Mouse (Mus musculus): ENCODE data around the gene Golga1. TPM values are rescaled to one million over a fixed set of nuclear protein-coding genes. Genes with fewer than 3 reads are reported as not detected.

Golga1 gene
- polyA plus RNA-seq, 1 experiment from 2014 or later = 36.4 TPM

DNA sequence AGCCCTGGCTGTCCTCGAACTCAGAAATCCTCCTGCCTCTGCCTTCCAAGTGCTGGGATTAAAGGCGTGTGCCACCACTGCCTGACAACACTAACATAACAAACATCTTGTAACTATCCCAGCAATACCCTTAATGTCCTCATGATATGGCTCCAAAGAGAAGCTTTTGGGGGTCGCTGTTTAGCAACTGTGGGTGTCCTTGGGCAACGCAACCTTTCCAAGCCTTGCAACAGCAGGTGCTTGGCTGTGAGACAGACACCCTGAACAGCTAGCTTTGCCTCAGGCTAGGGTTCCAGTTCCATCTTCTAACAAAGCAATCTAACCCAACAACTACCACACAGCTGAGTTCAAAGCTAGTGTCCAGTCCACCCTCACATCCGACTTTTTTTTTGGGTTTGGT is 61.8 kb downstream of the Golga1 start:
- no peak overlapping the region for H3K27ac ChIP-seq (ENCODE audit: low read depth, low read length)
- H3K9me3 ChIP-seq (replicated peaks; ENCODE audit: control insufficient read depth, low read length) = no peaks in the 10 kb centered on the region
- peak overlapping the region; percentile 71 for H3K4me3 ChIP-seq (ENCODE audit: low read depth, low read length)
- H3K9ac ChIP-seq (ENCODE audit: low read length) = peak overlapping the region; percentile 88; the same call in 1 of the 2 replicates
- 73% methylated on average over 5 of the region's 5 CpGs for WGBS
- no peak for DNase-seq (ENCODE audit: low spot score)
- ATAC-seq = no peak
- peaks cover 22% of the 10 kb centered on the region for H3K4me1 ChIP-seq (ENCODE audit: control insufficient read depth, insufficient read depth, low read length)
- no peaks in the 10 kb centered on the region for H3K27me3 ChIP-seq (replicated peaks; ENCODE audit: control insufficient read depth, insufficient read depth, low read length)
- H3K4me2 ChIP-seq (ENCODE audit: low read length) = peak overlapping the region; percentile 94
- H3K36me3 ChIP-seq (ENCODE audit: control insufficient read depth, insufficient read depth, low read length) = peaks cover 46% of the 10 kb centered on the region

DNA sequence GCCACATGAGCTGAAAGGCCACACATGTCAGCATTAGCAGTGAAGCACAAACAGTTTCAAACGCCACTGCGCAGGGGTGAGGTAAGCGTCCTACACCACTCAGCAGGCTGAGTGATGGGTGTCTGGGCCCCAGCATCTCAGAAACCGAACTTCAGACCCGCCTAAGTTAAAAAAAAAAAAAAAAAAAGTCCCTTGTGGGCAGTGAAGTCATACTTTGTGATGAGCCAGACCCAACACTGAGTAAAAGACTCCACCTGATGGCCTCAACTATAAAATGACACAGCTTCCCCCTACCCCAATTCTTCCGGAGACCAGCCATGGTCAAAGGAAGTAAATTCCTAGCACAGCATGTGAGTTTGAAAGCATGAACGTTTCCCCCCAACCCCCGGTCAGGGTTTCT is 62.2 kb downstream of the Golga1 start:
- ATAC-seq (no peak), DNase-seq (ENCODE audit: low spot score) (no peak)
- Histone ChIP-seq H3K4me2 (ENCODE audit: low read length) (peak overlapping the region; percentile 94), H3K9ac (ENCODE audit: low read length) (0 out of 2 replicates have a peak overlapping the region, but pooled peaks have one; percentile 13), H3K27ac (ENCODE audit: low read depth, low read length) (no peak overlapping the region), H3K4me3 (ENCODE audit: low read depth, low read length) (peak overlapping the region; percentile 71), H3K9me3 (replicated peaks; ENCODE audit: control insufficient read depth, low read length) (no peaks in the 10 kb centered on the region), H3K27me3 (replicated peaks; ENCODE audit: control insufficient read depth, insufficient read depth, low read length) (no peaks in the 10 kb centered on the region), H3K4me1 (ENCODE audit: control insufficient read depth, insufficient read depth, low read length) (peaks cover 22% of the 10 kb centered on the region), H3K36me3 (ENCODE audit: control insufficient read depth, insufficient read depth, low read length) (peaks cover 46% of the 10 kb centered on the region)
- WGBS = 37% methylated on average over 8 of the region's 8 CpGs

DNA sequence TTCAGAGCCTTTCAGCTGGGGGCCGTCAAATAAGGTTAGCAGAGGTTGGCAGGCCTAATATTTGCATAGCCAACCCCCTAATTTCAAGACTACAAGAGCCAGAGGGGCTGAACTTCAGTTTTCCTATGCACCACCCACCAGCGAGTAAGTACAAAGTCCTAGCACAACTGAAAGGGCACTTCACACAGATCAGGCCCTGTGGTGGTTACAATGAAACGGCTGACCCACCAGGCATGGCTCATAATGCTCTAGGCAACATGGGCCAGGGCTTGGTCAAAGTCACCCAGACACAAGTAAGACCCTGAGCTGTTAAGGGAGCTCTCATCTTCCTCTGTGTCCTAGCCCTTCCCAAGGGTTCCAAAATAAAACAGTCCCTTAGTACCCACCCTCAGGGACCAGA is 63.5 kb downstream of the Golga1 start:
- peaks cover 21% of the 10 kb centered on the region for H3K4me1 ChIP-seq (ENCODE audit: control insufficient read depth, insufficient read depth, low read length)
- no peak overlapping the region for H3K27ac ChIP-seq (ENCODE audit: low read depth, low read length)
- ATAC-seq (no peak), DNase-seq (ENCODE audit: low spot score) (no peak)
- no peak overlapping the region for H3K4me2 ChIP-seq (ENCODE audit: low read length)
- H3K27me3 ChIP-seq (replicated peaks; ENCODE audit: control insufficient read depth, insufficient read depth, low read length) = no peaks in the 10 kb centered on the region
- 76% methylated on average over 3 of the region's 3 CpGs for WGBS
- no peaks in the 10 kb centered on the region for H3K9me3 ChIP-seq (replicated peaks; ENCODE audit: control insufficient read depth, low read length)
- no peak overlapping the region for H3K9ac ChIP-seq (ENCODE audit: low read length)
- H3K36me3 ChIP-seq (ENCODE audit: control insufficient read depth, insufficient read depth, low read length) = peaks cover 46% of the 10 kb centered on the region
- no peak overlapping the region for H3K4me3 ChIP-seq (ENCODE audit: low read depth, low read length)

DNA sequence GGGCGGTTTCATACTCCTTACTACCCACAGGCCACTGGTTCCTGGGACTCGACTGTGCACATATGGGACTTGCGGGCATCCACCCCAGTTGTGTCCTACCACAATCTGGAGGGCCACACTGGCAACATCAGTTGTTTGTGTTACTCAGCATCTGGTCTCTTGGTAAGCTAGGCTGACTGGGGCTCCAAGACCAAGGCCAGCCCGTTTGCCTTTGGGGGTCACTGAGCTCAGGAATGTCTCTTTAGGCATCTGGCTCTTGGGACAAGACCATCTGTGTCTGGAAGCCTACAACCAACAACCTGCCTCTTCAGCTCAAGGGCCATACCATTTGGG is 64.8 kb downstream of the Golga1 start:
- Histone ChIP-seq H3K4me2 (ENCODE audit: low read length) (no peak overlapping the region), H3K9me3 (replicated peaks; ENCODE audit: control insufficient read depth, low read length) (no peaks in the 10 kb centered on the region), H3K36me3 (ENCODE audit: control insufficient read depth, insufficient read depth, low read length) (peaks cover 46% of the 10 kb centered on the region), H3K4me3 (ENCODE audit: low read depth, low read length) (no peak overlapping the region), H3K9ac (ENCODE audit: low read length) (no peak overlapping the region), H3K27ac (ENCODE audit: low read depth, low read length) (no peak overlapping the region), H3K27me3 (replicated peaks; ENCODE audit: control insufficient read depth, insufficient read depth, low read length) (no peaks in the 10 kb centered on the region), H3K4me1 (ENCODE audit: control insufficient read depth, insufficient read depth, low read length) (peaks cover 16% of the 10 kb centered on the region)
- WGBS = 81% methylated on average over 4 of the region's 4 CpGs
- DNase-seq (ENCODE audit: low spot score) (no peak), ATAC-seq (no peak)

DNA sequence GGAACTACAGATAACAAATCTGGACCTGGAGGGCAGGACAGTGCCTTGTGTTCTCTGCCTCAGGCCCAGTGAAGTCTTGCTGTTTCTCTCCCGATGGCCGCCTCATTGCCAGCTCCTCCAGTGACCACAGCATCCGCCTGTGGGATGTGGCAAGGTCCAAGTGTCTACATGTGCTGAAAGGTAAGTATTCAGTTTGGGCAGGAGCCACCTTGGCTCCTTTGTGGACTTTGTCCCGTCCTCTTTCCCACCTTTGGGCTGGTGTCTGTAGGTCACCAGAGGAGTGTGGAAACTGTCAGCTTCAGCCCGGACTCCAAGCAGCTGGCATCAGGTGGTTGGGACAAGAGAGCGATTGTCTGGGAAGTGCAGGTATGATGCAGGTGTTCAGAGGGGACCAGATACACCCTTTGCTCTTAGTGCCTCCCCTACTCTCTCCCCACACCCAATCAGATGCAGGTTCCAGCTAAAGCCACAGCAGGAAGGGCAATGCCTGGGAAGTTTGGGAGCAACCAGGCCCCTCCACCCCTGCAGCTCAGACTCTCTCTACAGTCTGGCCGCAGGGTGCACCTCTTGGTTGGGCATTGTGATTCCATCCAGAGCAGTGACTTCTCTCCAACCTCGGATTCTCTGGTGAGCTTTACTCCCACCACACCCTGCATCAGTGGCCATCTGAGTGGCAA is 65.3 kb downstream of the Golga1 start:
- 65% methylated on average over 8 of the region's 8 CpGs for WGBS
- ATAC-seq = no peak
- Histone ChIP-seq H3K9me3 (replicated peaks; ENCODE audit: control insufficient read depth, low read length) (no peaks in the 10 kb centered on the region), H3K4me2 (ENCODE audit: low read length) (no peak overlapping the region), H3K27ac (ENCODE audit: low read depth, low read length) (no peak overlapping the region), H3K27me3 (replicated peaks; ENCODE audit: control insufficient read depth, insufficient read depth, low read length) (no peaks in the 10 kb centered on the region), H3K9ac (ENCODE audit: low read length) (no peak overlapping the region), H3K36me3 (ENCODE audit: control insufficient read depth, insufficient read depth, low read length) (peaks cover 46% of the 10 kb centered on the region), H3K4me1 (ENCODE audit: control insufficient read depth, insufficient read depth, low read length) (peaks cover 16% of the 10 kb centered on the region), H3K4me3 (ENCODE audit: low read depth, low read length) (no peak overlapping the region)
- no peak for DNase-seq (ENCODE audit: low spot score)

DNA sequence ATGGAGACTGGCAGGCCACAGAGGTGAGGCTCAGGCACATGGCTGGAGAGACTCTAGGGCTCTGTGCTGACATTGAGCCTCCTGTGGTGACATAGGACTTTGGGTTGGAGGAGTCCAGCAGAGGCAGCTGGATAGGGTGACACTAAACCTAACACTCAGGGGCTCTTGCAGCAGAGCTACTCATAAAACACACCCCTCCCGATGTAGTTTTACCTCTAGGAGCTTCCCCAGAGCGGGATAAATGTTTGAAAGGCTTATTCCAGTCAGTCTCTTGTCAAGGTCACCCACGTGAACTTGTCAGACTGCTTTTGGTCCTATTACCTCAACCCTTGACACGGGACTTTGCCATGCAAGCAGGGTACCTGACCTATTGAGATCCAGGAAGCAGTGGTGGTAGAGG is 66.0 kb downstream of the Golga1 start:
- DNase-seq (ENCODE audit: low spot score) = no peak
- ATAC-seq = no peak
- WGBS = 60% methylated on average over 4 of the region's 4 CpGs
- no peak overlapping the region for H3K9ac ChIP-seq (ENCODE audit: low read length)
- no peaks in the 10 kb centered on the region for H3K27me3 ChIP-seq (replicated peaks; ENCODE audit: control insufficient read depth, insufficient read depth, low read length)
- no peaks in the 10 kb centered on the region for H3K9me3 ChIP-seq (replicated peaks; ENCODE audit: control insufficient read depth, low read length)
- peaks cover 46% of the 10 kb centered on the region for H3K36me3 ChIP-seq (ENCODE audit: control insufficient read depth, insufficient read depth, low read length)
- H3K27ac ChIP-seq (ENCODE audit: low read depth, low read length) = no peak overlapping the region
- H3K4me1 ChIP-seq (ENCODE audit: control insufficient read depth, insufficient read depth, low read length) = peaks cover 16% of the 10 kb centered on the region
- H3K4me3 ChIP-seq (ENCODE audit: low read depth, low read length) = no peak overlapping the region
- H3K4me2 ChIP-seq (ENCODE audit: low read length) = no peak overlapping the region

GRCm38 (mm10) chr2:38997386-38998374 is 67.7 kb downstream of the Golga1 start, which contains the start of gene Wdr38:
TSS of gene Wdr38 (plus strand) at chr2:38997476.
- H3K27me3 ChIP-seq (replicated peaks; ENCODE audit: control insufficient read depth, insufficient read depth, low read length) = no peaks in the 10 kb centered on the region
- H3K9ac ChIP-seq (ENCODE audit: low read length) = peak within 1 kb of the TSS; percentile 45
- no peak within 1 kb of the TSS for H3K27ac ChIP-seq (ENCODE audit: low read depth, low read length)
- peak within 1 kb of the TSS; percentile 47 for H3K4me2 ChIP-seq (ENCODE audit: low read length)
- WGBS = 16% methylated on average over 33 of the region's 33 CpGs
- no peaks in the 10 kb centered on the region for H3K9me3 ChIP-seq (replicated peaks; ENCODE audit: control insufficient read depth, low read length)
- peak; percentile 90 for DNase-seq (ENCODE audit: low spot score)
- peak within 1 kb of the TSS; percentile 15 for H3K4me3 ChIP-seq (ENCODE audit: low read depth, low read length)
- H3K36me3 ChIP-seq (ENCODE audit: control insufficient read depth, insufficient read depth, low read length) = peaks cover 34% of the 10 kb centered on the region
- peak; percentile 94 for ATAC-seq
- 0 out of 2 replicates have a peak, but pooled peaks cover 3% of the 10 kb centered on the region for H3K4me1 ChIP-seq (ENCODE audit: control insufficient read depth, insufficient read depth, low read length)

DNA sequence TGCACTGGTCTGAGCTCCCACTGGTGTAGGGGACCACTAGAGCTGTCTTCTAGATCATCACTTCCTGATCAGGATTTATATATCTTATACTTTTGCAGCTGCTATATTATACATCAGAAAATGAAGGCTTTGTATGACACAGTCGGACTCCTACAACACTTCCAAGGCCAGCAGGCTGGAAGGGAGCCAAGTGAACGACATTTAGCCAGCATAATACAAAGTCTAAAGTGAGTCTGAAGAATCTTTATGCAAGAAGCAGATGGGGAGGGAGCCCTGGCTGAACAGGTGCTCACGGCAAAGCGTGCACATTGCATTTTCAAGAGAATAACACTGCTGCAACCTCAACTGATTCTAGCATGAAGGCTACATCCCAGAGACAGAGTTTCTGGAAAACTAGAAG is 72.9 kb downstream of the Golga1 start:
- H3K4me1 ChIP-seq (ENCODE audit: control insufficient read depth, insufficient read depth, low read length) = peaks cover 3% of the 10 kb centered on the region; the same call in 1 of the 2 replicates
- no peak for DNase-seq (ENCODE audit: low spot score)
- H3K36me3 ChIP-seq (ENCODE audit: control insufficient read depth, insufficient read depth, low read length) = no peaks in the 10 kb centered on the region
- H3K9me3 ChIP-seq (replicated peaks; ENCODE audit: control insufficient read depth, low read length) = no peaks in the 10 kb centered on the region
- H3K4me3 ChIP-seq (ENCODE audit: low read depth, low read length) = no peak overlapping the region
- H3K27me3 ChIP-seq (replicated peaks; ENCODE audit: control insufficient read depth, insufficient read depth, low read length) = no peaks in the 10 kb centered on the region
- no peak overlapping the region for H3K27ac ChIP-seq (ENCODE audit: low read depth, low read length)
- WGBS = 44% methylated on average over 4 of the region's 4 CpGs
- ATAC-seq = no peak
- H3K9ac ChIP-seq (ENCODE audit: low read length) = no peak overlapping the region
- no peak overlapping the region for H3K4me2 ChIP-seq (ENCODE audit: low read length)

DNA sequence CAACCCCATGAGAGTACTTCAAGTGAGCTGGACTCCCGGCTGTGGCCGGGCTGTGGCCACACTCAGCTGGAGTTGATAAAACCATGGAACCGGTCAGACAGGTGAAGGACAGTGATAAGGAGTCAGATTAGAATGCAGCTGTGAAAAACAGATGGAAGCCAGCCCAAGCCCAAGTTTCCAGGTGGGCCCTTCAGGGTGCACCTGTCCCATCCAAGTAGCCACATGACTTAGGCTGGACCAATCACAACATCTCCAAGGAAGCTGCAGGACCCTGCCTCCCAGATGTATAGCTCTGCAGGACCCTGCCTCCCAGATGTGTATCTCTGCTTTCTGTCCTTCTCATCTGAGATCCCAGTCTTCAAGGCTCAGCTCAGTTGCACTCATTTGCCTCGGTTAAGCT is 73.3 kb downstream of the Golga1 start:
- no peaks in the 10 kb centered on the region for H3K36me3 ChIP-seq (ENCODE audit: control insufficient read depth, insufficient read depth, low read length)
- no peak overlapping the region for H3K4me2 ChIP-seq (ENCODE audit: low read length)
- ATAC-seq (no peak), DNase-seq (ENCODE audit: low spot score) (no peak)
- no peak overlapping the region for H3K4me3 ChIP-seq (ENCODE audit: low read depth, low read length)
- no peaks in the 10 kb centered on the region for H3K9me3 ChIP-seq (replicated peaks; ENCODE audit: control insufficient read depth, low read length)
- H3K27me3 ChIP-seq (replicated peaks; ENCODE audit: control insufficient read depth, insufficient read depth, low read length) = no peaks in the 10 kb centered on the region
- H3K9ac ChIP-seq (ENCODE audit: low read length) = no peak overlapping the region
- H3K27ac ChIP-seq (ENCODE audit: low read depth, low read length) = no peak overlapping the region
- 78% methylated on average over 4 of the region's 4 CpGs for WGBS
- H3K4me1 ChIP-seq (ENCODE audit: control insufficient read depth, insufficient read depth, low read length) = peaks cover 3% of the 10 kb centered on the region; the same call in 1 of the 2 replicates

Data from forebrain, embryonic 14.5 days (tissue).